Mouse (Mus musculus) forelimb bud, embryonic 11.5 days (tissue): ENCODE results near the gene Rbm10.

ENCODE experiments used
- DNase-seq: peaks from one replicate; pipeline ENCODE4 v3.0.0-alpha.2; 2012; ENCODE audit warnings: low read depth, low spot score

The Rbm10 gene

DNA sequence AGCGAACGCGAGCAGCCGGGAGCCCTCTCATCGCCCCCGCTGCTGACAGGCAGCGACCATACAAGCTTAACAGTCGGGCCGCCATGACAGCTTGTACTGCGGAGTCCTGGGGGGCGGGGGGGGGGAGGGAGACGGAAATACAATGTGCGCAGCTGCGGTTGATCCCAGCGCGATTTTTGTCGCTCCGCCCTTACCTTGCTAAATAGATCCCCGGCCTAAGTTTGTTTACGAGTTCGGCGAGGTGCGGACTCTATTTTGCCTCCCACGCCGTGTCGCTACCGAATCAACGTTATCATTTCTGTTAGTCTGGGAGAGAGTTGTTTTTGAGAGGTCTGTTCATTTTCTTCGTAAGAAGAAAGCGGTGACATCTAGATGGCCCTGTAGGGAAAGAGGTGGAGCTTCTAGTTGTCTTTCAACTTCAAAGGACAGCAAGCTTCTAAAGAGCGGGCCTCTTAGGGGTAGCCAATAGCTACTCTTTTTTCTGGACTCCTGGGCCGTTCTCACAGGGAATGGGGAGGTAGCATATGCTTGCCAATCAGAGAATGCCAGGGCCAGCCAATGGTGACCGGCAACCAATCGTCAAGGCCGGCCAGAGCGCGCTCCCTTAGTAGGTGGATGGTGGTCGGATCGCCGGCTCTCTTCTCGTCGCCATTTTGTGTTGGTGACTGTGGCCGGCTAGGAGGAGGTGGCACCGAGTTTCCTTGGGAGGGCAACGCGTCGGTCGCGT, at the start of gene Rbm10, which contains the start of gene Ndufb11:
Gene Rbm10 (plus strand): TSS at position 328 of the 727 bp plus-strand sequence.
Gene Ndufb11 (minus strand): TSS at position 444 of the 727 bp plus-strand sequence.
- peak; percentile 70 for DNase-seq

- DNase-seq: peak; percentile 27
Observed at GRCm38 (mm10) chrX:20571024-20571423, 46.3 kb upstream of the Rbm10 start.

DNA sequence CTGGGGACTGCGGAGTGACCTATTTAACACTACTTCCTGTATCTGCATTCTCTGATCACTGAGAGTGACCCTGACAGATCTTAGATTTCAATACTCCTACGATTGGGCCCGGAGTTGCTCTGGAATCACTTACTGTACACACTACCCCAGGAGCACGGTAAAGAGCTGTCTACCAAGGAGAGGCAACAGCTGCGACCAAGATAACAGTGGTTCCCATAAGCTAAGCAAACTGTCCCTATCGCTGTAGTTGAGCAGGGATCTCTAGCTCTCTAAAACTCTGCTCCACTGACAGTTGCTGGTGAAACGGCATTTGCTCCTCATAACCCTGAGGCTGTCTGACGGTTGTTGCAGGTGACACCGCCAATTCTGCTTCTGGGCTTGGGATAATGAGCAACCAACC, 44.6 kb upstream of the Rbm10 start:
- no peak for DNase-seq

GRCm38 (mm10) chrX:20573927-20574326, 43.4 kb upstream of the Rbm10 start:
- DNase-seq: no peak

DNA sequence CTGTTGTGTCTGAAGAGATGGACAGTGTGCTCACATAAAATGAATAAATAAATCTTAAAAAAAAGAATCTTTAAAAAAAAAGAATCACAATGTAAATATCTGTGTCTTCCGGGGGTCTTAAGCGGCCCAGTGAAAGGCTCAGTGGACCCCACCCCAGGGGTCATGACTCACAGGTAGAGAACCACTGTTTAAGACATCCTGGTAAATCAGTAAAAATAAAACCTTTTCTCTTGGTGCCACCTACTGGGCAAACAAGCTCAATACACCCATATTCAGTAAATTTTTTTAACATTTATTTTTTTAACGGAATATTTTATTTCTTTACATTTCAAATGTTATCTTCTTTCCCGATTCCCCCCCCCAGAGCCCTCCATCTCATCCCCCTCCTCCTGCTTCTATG, 29.3 kb upstream of the Rbm10 start:
- no peak for DNase-seq

DNA sequence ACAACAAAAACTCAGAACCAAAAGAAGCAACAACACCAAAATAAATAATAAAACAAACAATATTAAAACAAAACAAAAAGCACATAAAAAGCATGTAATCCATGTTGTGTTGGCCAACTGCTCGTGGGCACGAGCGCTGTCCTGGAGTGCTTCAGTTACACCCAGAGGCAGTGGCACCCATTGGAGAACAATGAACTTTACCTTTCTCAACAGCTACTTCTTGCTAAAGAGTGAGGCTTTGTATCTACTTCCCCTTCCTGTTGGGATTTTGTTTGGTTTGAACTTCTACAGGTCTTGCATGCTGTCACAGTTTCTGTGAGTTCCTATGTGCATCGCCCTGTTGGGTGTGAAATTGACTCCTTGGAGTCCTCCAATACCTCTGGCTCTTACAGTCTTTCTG, 8.8 kb upstream of the Rbm10 start:
- no peak for DNase-seq

DNA sequence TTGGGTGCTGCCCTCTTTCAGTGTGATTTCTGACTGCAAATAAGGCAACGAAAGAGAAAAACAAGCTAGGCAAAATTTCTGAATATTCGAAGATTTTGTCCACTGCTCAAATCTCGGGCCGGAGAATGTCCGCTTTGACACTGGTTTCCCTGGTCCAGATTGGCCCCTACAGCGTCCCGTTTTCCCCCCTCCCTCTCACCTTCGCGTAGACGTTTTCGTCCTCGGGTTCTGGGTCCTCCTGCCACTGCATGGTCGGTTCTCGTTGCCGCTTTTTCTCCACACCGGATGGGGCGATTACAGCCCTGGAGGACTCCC, 485 bp upstream of the Rbm10 start:
- no peak for DNase-seq

- DNase-seq: peak; percentile 9
Observed at GRCm38 (mm10) chrX:20617903-20618399, 648 bp downstream of the Rbm10 start.

GRCm38 (mm10) chrX:20638141-20638540, 20.8 kb downstream of the Rbm10 start:
- DNase-seq: no peak

DNA sequence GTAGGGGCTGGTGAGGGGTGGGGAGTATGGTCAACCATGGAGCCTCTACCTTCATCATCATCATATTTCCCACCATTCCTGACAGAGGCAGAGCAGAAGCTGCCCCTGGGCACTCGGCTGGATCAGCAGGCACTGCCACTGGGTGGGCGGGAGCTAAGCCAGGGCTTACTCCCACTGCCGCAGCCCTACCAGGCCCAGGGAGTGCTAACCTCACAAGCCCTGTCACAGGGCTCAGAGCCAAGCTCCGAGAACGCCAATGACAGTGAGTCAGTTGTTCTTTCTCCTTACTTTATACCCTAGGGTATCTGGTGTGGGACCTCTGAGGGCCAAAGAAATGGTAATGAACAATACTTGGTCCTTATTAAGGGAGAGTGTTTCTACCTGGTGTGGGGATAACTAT, 27.5 kb downstream of the Rbm10 start:
- no peak for DNase-seq

DNA sequence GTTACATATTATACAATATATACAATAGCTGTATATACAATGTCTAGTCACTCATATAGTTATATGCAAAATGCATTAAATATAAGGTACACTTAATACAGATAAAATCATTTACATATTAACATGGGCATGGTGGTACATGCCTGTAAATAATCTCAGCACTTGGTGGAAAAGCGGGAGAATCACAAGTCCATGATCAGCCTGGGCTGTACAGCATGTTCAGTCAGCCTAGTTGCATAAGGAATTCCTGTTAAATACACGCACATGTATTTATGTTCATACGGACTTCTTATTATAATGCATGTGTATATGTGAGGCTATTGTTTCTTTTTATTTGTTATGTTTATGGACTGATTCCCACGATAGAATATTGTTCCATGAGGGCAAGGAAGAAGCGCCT, 40.3 kb downstream of the Rbm10 start:
- no peak for DNase-seq

- peak; percentile 87 for DNase-seq
Observed at GRCm38 (mm10) chrX:20658026-20658652, 40.8 kb downstream of the Rbm10 start, which contains the start of gene Uba1. Uba1 (plus strand) TSS chrX:20658326.

DNA sequence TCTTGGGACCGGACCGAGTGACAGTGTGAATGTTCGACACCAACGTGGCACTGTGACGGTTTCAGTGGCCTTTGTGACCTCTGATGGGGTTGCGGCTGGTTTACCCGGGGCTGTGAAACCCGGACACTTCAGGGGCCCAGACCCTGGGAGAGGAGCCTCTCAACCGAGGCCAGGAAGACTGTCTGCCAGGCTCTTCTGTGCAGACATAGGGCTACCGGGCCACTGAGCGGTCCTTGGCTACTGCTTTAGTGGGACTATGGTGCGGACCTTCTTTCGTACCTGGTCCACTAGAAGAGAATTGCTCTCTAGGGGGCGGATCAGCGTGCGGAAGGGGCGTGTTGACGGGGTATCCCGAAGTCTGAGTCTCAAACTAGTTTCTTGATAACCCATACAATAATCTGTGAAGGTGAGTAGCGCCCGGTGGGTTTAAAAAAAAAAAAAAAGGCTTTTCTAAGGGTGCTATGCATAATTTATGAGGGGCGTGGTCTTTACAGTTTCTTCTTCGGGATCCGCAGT, 41.6 kb downstream of the Rbm10 start:
- DNase-seq: no peak

DNA sequence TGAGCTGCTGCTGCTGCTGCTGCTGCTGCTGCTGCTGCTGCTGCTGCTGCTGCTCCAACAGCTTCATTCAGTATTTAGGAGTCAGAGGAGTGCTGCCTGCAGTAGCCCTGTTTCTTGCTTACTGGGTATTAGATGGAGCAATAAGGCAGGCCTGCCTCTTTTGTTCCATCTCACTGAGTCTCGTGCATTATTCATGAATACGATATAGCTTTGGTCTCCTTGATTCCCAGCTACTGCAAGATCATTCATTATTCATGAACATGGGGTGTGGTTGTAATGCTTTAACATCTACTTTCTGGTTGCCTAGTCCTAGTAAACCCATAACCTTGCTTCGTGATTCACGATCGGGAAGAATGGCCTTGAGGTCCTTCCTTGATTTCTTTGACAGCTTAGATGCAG, 45.0 kb downstream of the Rbm10 start:
- DNase-seq: no peak

- peak; percentile 82 for DNase-seq
Observed at GRCm38 (mm10) chrX:20662716-20663443, 45.6 kb downstream of the Rbm10 start.

GRCm38 (mm10) chrX:20663444-20663790, 46.1 kb downstream of the Rbm10 start:
- no peak for DNase-seq

DNA sequence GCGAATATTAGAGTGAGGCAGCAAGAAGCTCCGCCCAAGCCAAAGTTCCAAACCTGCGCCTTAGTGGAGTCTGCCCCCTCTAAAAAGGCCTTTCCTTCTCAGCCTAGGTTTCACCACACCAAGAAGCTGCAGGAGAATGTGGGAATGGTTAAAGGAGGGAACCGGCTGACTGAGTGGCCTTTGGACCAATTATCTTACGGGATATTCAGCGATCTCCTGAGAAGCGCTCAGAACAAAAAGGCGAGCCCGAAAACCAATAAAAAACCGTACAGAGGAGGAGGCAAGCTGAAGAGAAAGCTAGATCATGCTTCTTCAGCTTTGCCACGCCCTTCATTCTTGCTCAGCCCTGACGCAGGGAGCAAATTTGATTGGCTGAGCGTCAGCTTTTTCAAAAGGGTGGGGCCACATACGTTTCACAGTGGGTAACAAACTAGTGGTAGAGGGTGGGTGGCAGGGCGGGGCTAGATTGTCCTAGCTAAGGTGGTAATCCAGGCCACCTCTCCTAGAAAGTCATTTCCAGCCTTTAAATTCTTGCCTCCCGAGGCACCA, 70.3 kb downstream of the Rbm10 start, which contains the start of gene Cdk16:
Gene Cdk16 (plus strand): TSS at position 436 of the 549 bp plus-strand sequence.
- DNase-seq: peak; percentile 89

GRCm38 (mm10) chrX:20688068-20688547, 70.8 kb downstream of the Rbm10 start:
- DNase-seq: peak; percentile 88

DNA sequence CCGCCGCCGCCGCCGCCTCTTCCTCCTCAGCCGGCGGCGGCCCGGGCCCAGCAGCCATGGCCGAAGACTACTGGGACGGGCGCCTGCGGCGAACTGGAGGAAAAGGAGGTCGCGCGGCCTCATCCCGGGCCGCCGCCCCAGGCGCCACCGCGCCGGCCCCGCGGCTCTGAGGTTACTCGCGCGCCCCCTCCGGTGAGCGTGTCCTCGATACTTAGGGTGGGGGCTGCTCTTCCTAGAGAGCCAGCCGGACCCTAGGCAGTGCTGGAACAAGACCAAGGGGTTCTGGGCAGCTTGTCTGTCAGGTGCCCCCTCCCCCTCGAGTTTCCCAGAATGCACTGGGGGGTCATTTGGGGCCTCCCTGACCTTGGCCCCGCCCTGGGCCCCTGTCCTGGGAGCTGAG, 71.3 kb downstream of the Rbm10 start:
- DNase-seq: peak; percentile 47

DNA sequence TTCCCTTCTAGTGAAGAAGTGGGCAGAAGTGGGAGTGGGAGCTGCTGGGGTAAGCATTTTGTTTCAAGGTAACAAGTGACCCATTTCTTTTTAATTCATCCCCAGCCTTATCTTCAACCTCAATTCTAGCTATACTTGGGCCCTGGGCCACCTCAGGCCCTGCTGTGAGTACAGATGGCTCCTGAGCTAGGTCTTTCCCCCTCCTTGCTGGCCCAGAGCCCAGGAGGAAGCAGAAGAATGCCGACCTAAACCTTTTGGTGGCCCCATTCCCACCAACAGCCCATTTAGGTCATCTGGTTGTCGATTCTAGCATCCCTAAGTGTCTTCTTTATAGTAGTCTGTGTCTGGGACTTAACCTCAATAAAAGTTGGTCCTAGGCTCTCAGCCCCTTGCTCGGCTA, 74.3 kb downstream of the Rbm10 start:
- no peak for DNase-seq

- DNase-seq: no peak
Observed at GRCm38 (mm10) chrX:20692616-20693015, 75.3 kb downstream of the Rbm10 start.

GRCm38 (mm10) chrX:20695842-20696241, 78.5 kb downstream of the Rbm10 start:
- DNase-seq: no peak
